Mouse (Mus musculus) gastrocnemius, postnatal 14 days (tissue): ENCODE measurements at regions not wholly inside any gene's neighbourhood (a gene's known extent, or its start where the extent isn't known, plus 50 kb on each side); places are given as distances from the start of the nearest gene placed in this dataset.

Experiments
- DNase-seq: peaks from one replicate; pipeline ENCODE4 v3.0.0; 2021; ENCODE audit warnings: mixed read lengths
- intact Hi-C: fragments of 180-260 bp; cut with DNase I; formaldehyde crosslinking; loops from one replicate; pipeline ENCODE4 v1.15.1; 2025; ENCODE audit warnings: low total_unique reads

DNA sequence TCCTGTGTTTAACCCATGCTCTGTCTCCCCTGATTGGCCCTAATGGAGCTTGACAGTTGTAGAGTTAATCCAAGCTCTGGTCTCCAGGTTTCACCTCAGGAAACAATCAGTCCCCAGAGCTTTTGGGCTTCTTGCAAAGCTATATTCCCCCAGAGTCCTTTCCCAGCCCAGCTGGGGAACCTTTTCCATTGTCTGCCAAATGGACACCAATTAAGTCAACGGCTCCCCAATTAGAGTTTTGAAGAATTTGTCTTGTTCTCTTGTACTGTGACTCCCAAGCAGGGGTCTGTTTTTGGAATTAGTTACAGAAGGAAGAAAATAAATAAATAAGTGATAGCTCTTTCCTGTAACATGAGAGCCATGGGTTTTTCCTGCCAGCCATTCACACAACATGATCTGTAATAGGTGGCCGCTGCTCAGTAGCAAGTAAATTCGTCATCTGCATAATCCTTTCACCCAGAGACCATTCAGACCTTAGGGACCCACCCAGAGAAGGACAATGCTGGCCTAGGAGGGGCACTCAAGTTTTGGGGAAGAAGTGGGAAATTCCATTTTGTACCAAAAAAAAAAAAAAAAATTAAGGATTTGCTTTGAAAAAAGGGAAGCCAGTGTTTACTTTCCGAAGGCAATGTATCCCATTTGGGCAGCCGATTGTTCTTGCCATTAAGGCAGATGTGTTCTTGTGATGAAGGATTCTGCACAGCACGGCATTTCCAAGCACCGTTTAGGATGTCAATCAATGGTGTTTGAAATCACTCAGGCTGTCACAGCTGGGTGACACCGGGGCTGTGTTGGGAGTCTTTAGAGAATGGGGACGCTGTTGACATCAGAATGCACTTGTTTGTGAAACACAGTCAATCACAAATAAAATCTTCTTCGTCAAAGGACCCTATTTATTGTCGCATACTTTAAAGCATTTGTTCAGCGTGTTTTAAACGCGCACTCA lies 286.6 kb downstream of the Gm10295 start:
- intact Hi-C loops, result no loop called here
- no peak for DNase-seq

DNA sequence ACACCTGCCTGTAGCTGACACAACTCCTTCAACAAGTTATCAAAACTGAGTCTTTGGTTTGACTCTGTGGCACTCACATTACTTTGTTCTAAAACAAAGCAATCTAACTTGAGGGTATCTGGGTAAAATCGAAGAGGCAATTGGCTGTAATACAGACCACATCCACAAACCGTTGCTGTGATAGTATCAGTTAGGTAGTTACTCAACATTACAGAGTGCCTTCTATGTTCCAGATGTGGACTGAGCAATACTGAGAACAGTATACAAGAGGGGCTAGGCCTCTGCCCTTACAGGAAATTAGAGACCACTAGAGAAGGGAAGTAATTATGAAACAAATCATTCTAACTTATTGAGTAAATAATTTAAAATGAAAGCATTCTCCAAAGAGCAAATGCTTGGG lies 300.5 kb downstream of the Gm10295 start:
- intact Hi-C loops, result no loop called here
- DNase-seq, result no peak

DNA sequence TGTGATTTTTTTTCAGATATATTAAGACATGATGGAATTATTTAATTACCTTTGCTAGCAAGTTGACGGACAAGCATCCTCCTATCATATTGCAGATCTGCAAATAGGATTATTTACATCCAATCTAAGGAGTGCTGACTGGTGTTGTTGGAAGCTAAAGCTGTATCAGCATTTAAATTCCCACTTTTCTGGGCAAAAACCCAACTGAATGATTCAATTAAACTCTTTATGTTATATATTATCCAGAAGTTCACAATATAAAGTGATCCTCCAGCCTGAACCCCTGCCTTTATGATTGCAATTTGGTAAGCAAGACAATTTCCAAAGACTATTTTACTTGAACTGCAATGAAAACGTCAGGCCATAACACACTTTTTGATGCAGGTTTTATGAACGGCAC lies 304.1 kb downstream of the Gm10295 start:
- intact Hi-C loops, result no loop called here
- no peak for DNase-seq

DNA sequence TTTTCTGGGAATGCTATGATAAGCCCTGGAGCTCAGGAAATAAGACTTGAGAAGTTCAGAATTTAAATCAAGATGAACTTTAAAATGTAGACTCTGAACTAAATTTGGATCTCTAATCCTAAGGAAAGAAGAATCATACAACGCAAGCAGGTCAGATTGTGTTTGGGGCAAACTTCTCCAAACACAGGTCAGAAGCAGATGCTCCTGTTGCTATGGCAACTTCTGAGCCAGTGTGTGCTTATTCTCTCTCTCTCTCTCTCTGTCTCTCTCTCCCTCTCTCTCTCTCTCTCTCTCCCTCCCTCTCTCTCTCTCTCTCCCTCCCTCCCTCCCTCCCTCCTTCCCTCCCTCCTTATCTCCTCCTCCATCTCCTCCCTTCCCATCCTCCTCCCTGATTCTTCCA lies 304.7 kb downstream of the Gm10295 start:
- no peak for DNase-seq
- intact Hi-C loops, result no loop called here

DNA sequence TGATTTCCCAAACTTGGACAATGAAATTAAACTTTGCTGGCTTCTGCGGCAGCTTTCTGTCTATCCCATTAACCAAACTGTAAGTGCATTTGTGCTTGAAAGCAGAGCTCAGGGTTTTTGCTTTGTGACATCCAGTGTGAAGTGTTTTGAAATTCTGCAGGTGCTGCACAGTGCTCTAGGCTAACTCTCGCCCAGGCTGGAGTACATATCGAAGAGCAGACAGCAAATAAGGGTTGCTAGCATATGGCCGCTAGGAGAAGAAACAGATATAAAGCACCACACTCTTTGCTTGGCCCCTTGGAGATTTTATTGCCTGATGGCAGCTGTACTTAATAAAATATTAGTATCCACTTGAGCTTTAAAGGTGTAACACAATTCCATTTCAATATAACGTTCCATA lies 307.5 kb downstream of the Gm10295 start:
- DNase-seq, result no peak
- intact Hi-C loops, result no loop called here

DNA sequence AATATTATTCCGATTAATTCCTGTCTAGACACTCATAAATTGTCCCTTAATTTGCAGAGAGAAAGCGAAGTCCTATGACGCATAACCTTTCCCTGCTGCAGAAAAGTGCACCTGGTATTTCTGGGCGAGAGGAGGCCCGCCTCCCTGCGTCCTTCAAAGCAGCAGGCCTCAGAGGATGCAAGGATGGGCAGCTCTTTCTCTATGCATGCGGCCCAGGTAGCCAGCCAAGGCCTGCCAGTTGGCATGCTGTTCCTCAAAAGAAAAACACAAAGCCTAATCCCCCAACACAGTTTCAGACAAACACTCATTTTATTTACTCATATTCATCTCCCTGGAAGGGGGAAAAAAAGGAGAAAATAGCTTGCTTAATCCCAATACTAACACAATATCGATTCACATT lies 308.2 kb downstream of the Gm10295 start:
- intact Hi-C loops, result no loop called here

DNA sequence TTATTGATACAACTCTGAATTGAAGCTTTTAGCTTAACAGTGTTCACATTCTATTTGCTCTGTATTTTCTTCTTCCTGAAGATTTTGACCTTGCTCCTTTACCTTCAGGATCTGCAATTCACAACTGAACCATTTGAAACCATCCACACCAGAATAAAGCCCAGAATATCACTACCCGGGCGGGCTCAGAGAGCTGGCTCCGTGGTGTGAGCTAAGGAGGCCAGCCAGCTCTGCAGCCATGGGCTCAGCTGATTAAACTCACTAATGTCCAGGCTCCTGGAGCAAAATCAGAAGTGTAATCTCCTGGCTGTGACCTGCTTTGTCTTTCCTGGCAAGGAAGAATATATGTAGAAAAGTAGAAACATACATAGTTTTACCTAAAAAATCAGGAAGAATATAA lies 309.9 kb downstream of the Gm10295 start:
- intact Hi-C loops, result no loop called here

More for the DNA sequence above, 308.2 kb downstream of the Gm10295 start:
- DNase-seq, result no peak

DNA sequence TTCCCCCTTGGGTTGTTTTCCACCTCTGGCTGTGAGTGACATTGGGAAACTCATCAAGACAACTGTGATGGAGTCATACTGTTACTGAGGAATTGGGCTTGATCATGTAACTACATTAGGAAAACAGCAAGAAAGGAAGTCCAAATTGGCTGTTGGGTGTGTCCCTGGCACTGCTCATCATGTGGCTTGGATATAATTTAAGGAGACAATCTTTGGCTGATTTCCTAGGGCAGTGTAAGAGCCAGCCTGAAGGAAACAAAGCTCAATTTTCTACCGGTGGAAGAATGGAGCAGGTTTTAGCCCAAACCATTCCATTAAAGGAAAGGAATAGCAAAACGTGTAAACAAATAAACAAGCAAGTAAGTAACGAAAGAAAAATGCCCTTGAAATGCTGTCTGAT lies 310.4 kb downstream of the Gm10295 start:
- intact Hi-C loops, result no loop called here
- DNase-seq, result no peak

More for the DNA sequence above, 309.9 kb downstream of the Gm10295 start:
- no peak for DNase-seq

DNA sequence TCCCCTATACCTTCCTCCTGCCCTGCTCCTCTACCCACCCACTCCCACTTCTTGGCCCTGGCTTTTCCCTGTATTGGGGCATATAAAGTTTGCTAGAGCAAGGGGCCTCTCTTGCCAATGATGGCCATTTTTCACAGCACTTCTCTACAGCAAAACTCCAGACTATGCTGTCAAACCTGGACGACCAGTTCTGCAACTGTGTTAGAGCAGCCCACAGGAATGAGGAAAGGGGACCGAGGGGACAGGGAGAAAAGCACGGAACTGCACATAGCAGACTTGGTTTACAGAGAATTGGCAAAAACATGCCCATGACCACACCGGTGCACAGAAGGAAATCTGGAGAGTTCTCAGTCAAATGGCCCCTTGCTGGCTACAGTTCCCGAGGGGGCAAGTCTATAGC lies 312.7 kb downstream of the Gm10295 start:
- DNase-seq, result no peak
- intact Hi-C loops, result no loop called here

DNA sequence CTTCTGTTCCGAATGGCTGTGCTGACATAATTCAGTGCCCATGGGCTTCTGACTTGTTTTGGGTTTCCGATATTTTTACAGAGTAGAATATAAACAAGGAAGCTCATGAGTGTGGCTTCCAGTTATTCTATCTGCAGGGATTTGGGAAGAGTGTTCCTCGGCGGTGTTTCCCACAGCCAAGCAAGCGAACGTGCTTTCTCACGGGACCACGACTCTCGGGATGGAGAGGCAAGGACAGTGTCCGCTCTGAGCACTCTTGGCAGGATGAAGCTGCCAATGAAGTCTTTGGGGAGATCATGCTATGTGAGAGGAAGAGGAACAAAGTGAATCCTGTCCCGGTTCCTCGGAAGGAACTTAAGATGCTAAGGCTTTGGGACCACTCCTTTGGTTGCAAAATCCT lies 318.2 kb downstream of the Gm10295 start:
- intact Hi-C loops, result no loop called here
- DNase-seq, result peak; percentile 14

DNA sequence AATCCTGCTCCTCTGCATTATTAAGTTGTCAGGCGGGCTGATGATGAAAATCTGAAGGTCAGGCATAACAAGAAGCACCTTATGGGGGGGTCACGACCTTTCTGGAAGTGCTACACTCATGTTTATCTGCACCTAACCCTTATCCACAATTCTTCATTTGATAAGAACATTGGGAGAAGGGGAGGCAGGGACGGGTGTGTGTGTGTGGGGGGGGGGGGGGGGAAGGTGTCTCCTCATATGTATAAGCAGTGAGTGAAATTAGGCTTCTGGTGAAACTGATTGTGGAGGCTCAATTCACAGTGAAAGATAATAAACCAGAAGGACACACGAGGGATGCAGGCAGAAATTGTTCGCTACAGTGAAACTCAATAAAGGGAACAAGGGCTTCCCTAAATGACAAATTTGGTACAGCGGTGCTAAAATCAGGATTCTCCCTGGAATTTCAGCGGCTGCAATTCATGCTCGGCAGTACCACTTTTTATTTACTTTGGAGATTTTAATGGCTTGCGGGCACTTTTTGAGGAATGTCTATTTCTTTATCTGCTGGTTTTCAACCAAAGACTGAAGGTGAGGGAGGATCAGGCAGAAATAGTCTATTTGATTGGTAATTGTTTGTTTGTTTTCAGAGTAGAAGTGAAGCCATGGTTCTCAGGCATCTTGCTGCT lies 327.2 kb downstream of the Gm10295 start:
- no peak for DNase-seq
- intact Hi-C loops, result no loop called here

DNA sequence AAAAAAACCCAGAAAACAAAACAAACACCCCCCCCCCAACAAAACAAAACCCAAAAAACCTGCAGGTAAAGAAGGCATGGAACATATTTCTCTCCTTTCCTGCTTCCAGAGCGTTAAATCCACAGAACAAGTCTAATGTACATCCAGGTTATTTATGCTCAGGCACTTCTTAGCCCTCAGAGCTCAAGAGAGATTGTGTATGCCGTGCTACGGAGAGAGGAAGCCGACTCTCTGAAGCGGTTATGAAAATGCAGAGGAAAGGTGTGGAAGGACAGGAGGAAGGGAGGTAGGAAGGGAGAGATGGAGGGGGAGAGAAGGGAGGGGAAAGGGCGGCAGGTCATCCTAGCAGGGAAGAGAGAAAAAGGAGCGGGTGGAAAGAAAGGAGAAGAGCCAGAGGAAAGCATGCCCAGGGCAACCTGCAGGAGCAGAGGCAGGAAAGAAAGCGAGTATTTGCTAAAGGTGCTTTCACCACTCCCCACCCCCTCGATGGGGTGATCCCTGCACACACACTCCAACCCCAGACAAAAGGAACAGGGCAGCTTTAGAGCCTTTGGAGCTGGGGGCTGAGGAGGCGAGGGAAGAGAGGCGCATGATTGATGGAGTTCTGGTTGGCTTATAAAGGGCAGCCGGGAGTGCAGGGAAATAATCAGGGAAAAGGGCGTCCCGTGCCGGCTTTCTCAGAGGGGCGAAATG lies 327.9 kb downstream of the Gm10295 start:
- no peak for DNase-seq
- intact Hi-C loops, result no loop called here
